Mouse (Mus musculus): ENCODE data around the gene Ppm1h.

The Ppm1h gene

DNA sequence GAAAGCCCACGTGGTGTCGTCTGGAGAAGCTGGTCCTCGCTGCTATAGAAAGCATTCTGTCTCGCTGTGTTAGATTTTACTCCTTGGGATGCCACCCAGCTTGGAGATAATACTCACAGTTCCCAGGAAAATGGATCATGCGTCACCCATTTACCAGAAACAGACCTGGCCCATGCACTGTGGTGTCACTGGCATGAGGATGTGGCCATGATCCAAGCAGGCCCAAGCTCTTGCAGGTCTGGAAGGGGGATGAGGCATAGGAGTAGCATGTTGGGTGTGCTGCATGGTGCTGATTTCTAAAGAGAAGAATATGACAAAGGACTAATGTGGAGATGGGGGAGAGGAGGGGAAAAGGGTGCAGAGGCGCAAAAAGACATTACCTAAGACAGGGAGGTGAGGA, 141.2 kb downstream of the Ppm1h start:
- DNase-seq: no peak

DNA sequence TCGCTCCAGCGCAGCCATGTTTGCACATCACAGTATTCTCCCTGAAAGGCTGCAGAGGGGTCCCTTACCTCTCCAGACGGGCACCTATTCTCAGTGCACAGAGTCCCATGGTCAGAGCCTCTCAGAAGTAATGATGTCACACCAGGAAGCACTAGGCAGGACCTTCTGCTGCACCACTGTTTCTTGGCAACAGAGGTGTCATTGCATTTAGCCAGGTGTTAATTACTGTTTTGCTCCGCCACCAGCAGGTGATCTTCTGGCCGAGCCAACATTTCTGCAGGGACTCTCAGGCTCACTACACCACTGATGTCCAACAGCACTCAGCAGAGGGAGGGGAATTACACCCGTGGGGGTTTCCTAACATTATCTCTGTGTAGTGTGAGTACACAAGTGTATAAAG, 143.0 kb downstream of the Ppm1h start:
- no peak for DNase-seq

GRCm38 (mm10) chr10:122823642-122824041, 145.1 kb downstream of the Ppm1h start:
- no peak for DNase-seq

GRCm38 (mm10) chr10:122826696-122827331, 148.3 kb downstream of the Ppm1h start:
- DNase-seq: no peak

DNA sequence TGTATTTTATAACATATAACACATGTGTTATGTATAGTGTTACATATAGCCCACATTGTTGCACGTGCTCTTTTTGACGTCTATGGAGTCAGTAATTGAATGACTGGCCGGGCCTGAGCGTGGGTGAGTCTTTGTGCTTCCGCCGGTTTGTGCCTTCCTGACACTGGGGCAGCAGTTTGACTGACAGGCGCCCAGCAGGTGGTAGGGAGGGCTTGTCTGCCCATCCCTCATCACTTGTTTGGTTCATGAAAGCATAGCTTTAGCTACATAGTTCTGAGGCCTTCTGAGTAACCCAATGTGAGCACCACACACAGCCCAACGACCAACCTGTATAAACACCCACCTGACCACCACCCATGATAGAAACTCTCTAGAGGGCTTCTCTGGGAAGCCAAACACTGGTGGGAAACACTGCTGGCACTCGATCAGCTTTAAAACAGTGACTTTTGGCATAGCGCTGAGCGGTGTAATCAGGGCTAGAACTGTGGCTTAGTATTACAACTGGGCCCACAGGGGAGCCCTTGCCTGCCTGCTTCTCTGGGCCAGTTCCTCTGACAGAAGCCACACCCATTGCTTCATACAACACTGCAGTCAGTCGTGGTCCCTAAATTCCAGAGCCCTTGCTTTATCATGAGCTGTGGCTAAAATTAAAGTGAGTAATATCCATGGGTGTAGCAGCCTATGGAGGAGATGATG, 149.3 kb downstream of the Ppm1h start:
- no peak for DNase-seq

DNA sequence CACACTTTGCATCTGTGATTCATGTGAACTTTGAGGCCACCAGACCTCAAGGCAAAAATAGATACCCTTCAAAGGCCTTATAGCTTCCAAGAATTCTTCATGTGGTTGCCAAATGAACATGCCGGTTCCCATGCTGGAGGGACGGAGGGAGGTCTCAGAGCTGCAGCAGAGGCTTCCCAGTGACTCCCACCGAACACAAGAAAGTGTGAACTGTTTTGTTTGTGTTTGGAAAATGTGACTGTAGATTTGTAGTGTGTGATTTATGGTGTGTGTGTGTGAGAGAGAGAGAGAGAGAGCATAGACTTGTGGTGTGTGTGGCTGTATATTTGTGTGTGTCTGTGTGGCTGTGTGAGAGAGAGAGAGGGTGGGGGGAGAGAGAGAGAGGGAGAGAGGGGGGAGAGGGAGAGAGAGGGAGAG, 151.2 kb downstream of the Ppm1h start:
- no peak for DNase-seq

DNA sequence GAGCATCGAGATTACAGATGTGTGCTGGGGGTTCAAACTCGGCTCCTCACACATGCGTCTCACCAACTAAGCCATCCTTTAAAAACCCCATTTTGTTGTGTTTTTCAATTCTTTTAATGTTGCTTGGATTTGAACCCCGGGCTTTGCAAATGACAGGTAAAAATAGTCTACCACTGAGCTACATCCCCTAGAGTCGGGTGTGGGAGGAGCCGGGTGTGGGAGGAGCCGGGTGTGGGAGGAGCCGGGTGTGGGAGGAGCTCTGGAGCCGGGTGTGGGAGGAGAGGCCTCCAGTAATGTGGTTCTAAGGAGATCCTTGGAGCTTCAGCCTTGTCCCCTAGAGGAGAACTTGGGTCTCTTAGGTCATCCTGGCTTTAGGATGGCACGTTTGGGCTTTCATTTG, 152.1 kb downstream of the Ppm1h start:
- no peak for DNase-seq

GRCm38 (mm10) chr10:122842014-122842413, 163.5 kb downstream of the Ppm1h start:
- DNase-seq: no peak

- DNase-seq: no peak
Measured at GRCm38 (mm10) chr10:122842961-122843360, 164.4 kb downstream of the Ppm1h start.

GRCm38 (mm10) chr10:122845471-122845870, 166.9 kb downstream of the Ppm1h start:
- DNase-seq: peak; percentile 22

- DNase-seq: no peak
Measured at GRCm38 (mm10) chr10:122846476-122846875, 167.9 kb downstream of the Ppm1h start.

DNA sequence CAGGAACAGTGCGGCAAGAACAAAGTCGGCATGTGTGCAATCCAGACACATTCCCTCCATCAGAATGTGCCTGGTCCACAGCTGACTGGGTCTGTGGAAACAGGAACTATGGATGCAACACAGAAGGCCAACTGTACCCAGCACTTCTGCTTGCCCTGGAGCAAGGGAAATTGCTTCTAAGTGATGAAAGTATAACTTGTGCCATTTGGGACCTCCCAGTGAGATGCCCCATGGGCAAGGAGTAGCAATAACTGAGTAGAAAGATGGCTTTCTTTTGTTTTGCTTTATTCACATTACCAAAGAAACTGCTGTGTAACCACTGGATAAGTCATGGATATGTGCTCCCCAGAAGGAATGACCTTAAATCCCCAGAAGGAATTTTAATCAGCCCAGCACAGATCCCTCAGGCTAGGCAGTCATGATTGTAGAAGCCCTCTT, 169.5 kb downstream of the Ppm1h start:
- no peak for DNase-seq

- DNase-seq: no peak
Measured at GRCm38 (mm10) chr10:122851267-122852160, 173.0 kb downstream of the Ppm1h start.

GRCm38 (mm10) chr10:122854571-122854970, 176.0 kb downstream of the Ppm1h start:
- no peak for DNase-seq

GRCm38 (mm10) chr10:122855149-122855548, 176.6 kb downstream of the Ppm1h start:
- no peak for DNase-seq

GRCm38 (mm10) chr10:122856040-122856764, 177.6 kb downstream of the Ppm1h start:
- no peak for DNase-seq

- peak; percentile 19 for DNase-seq
Measured at GRCm38 (mm10) chr10:122857155-122857554, 178.6 kb downstream of the Ppm1h start.

GRCm38 (mm10) chr10:122858904-122859641, 180.5 kb downstream of the Ppm1h start:
- no peak for DNase-seq

DNA sequence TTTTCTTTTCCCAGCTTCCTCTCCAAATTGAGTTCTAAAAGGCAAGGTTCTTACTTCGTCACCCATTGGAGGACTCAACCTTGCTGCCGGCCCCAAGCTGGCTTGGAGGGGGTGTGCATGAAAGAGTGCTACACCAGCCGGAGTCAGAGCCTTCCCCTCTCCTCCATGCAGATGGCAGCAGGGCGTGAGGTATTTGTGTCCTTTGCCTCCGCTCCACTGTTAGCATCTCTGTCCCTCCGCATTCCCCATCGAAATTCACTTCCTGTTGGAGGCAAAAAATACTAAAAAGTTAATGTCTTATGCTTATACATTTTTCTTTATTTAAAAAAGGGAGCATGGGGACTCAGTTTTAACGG, 181.1 kb downstream of the Ppm1h start:
- no peak for DNase-seq

GRCm38 (mm10) chr10:122860076-122860475, 181.5 kb downstream of the Ppm1h start:
- DNase-seq: no peak

DNA sequence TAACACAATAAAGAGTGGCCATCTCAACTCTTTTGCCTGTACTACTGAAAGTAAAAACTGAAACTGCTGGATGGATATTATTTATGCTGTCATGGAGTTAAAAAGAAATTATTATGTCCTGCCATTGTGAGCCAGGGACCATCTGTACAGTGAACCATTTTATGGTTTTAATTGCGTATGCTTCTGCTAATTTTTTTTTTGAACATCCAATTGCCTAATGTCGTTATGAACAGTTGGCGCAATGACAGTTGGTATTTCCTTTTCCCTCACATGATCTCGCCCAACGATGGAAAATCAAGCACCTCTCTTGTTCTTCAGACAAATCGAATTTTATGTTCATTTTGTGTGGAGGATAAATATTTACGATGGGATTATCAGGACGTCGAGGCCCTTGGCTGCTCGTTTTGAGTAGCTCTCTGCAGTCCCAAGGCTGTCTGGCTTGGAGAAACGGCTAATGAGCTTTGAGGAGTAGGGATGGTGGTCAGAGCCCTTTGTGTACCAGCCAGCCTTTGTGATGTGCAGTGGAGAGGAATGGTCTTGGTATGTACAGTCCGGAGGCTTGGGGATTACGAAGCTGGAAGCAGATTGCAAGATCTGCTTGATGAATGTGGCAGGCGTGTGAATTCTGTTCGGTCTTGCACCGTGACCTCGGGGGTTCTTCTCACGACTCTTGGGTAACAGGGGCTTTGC, 183.3 kb downstream of the Ppm1h start:
- no peak for DNase-seq

All from right cerebral cortex, postnatal 14 days (tissue).